Mouse (Mus musculus) hindbrain, embryonic 10.5 days (tissue): Measurements from ENCODE around the gene Pram1. TPM values are rescaled to one million over a fixed set of nuclear protein-coding genes. Genes with fewer than 3 reads are reported as not detected.
"Not testable (repeated sequence)": the region's sequence is repeated elsewhere in the genome, so short reads cannot be mapped to it uniquely, and the experiment has no call there.

ENCODE experiments used
- DNase-seq: peaks from one replicate; pipeline ENCODE4 v3.0.0-alpha.2; 2017; ENCODE audit warnings: low spot score
- H3K27ac ChIP-seq: fragments of 300-500 bp; sonication (generic); 2 replicates; pipeline ENCODE4 v1.5.1; 2016; ENCODE audit warnings: mild to moderate bottlenecking, moderate library complexity
- H3K27me3 ChIP-seq: fragments of 300-500 bp; sonication (generic); 2 replicates; pipeline ENCODE4 v1.6.1; 2016; ENCODE audit warnings: mild to moderate bottlenecking; ENCODE audit not compliant: poor library complexity, insufficient read depth, severe bottlenecking
- H3K36me3 ChIP-seq: fragments of 300-500 bp; sonication (generic); 2 replicates; pipeline ENCODE4 v1.6.1; 2016; ENCODE audit warnings: mild to moderate bottlenecking, moderate library complexity
- H3K4me1 ChIP-seq: fragments of 300-500 bp; sonication (generic); replicated peaks from 2 replicates; pipeline ENCODE4 v1.6.1; 2016; ENCODE audit warnings: mild to moderate bottlenecking
- H3K4me3 ChIP-seq: fragments of 300-500 bp; sonication (generic); 2 replicates; pipeline ENCODE4 v1.5.1; 2016; ENCODE audit warnings: mild to moderate bottlenecking, moderate library complexity
- H3K9me3 ChIP-seq: fragments of 300-500 bp; sonication (generic); 2 replicates; pipeline ENCODE4 v1.6.1; 2016; ENCODE audit warnings: mild to moderate bottlenecking, moderate library complexity
- WGBS: fragments of 180-500 bp; shearing (Covaris S2); methylation state at CpG from one replicate; pipeline ENCODE4 v1.1.7; 2016; 5-methylcytosine and 5-hydroxymethylcytosine counted together
- polyA plus RNA-seq: library from polyadenylated mRNA; unstranded; fragments of >200 nt; fragmentation: Nextera tagmentation; extraction: Ambion mirVana; gene quantifications from 2 replicates; pipeline ENCODE4 v1.2.1, GENCODE M21; 2016

The Pram1 gene
- 0.31 and 0.75 TPM in 2 replicates for polyA plus RNA-seq

DNA sequence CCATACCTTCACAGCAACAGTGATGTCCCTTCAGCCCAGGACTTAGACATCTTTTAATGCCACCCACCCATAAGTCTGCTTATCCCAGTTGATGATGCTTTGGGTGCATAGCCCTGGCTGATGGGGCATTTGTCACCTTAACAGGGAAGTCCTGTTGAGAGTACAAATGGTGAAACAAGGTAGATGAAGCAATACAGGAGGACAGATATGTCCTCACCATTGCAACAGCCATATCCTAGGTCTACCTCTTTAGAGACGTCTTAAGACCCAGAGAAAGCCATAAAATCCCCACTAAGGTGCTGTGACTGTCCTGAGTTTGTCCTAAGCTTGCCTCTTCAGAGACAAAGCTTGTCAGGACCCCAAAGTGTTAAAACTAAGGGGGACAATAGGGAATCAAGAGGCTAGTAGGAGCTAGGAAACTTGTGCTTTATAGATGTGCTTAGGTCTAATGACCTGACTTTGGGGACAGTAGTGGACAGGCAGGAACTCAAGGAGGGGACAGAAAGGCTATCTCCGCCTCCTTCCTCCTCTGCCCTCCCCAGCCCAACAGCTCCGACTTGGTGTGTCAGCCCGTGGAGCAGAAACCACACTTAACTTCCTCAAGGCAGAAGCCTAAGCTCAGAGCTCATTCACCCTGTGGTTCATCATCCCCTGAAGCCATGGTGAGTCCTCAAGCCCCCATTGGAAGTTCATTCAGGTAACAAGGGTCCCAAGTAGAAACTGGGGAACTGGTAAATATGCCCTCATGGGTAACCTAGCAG lies at the start of gene Pram1:
Gene Pram1, plus strand, starts transcription at position 541 of the 761 bp plus-strand sequence.
- 89% methylated on average over 4 of the region's 4 CpGs for WGBS
- no peak for DNase-seq
- Histone ChIP-seq H3K4me3 (no peak within 1 kb of the TSS), H3K4me1 (0 out of 2 replicates have a peak, but pooled peaks cover 2% of the 10 kb centered on the region), H3K9me3 (no peaks in the 10 kb centered on the region), H3K27ac (no peak within 1 kb of the TSS), H3K27me3 (no peaks in the 10 kb centered on the region), H3K36me3 (peaks cover 64% of the 10 kb centered on the region)

DNA sequence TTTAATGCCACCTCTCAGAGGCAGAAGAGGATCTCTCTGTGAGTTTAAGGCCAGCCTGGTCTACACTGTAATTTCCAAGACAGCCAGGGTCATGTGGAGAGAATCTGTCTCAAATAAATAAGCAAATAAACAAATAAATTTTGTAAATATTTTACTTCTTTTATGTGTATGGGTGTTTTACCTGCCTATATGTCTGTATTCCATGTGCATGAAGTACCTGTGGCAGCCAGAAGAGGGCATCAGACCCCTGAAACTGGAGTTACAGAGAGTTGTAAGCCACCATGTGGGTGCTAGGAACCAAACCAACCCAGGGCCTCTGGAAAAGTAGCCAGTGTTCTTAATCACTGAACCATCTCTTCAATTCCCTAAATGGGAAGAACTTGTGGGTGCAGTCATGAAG lies 40.6 kb upstream of the Pram1 start:
- Histone ChIP-seq H3K9me3 (peaks cover 10% of the 10 kb centered on the region), H3K27me3 (no peaks in the 10 kb centered on the region), H3K27ac (no peak overlapping the region), H3K4me3 (no peak overlapping the region), H3K4me1 (no peaks in the 10 kb centered on the region), H3K36me3 (no peaks in the 10 kb centered on the region)
- DNase-seq, result no peak

- Histone ChIP-seq H3K27ac (no peak overlapping the region), H3K36me3 (no peaks in the 10 kb centered on the region), H3K9me3 (peaks cover 10% of the 10 kb centered on the region), H3K4me3 (no peak overlapping the region), H3K4me1 (no peaks in the 10 kb centered on the region), H3K27me3 (no peaks in the 10 kb centered on the region)
- no peak for DNase-seq
- WGBS, result 95% methylated on average over 5 of the region's 5 CpGs
These were observed 39.4 kb upstream of the Pram1 start for GRCm38 (mm10) chr17:33598506-33598905.

DNA sequence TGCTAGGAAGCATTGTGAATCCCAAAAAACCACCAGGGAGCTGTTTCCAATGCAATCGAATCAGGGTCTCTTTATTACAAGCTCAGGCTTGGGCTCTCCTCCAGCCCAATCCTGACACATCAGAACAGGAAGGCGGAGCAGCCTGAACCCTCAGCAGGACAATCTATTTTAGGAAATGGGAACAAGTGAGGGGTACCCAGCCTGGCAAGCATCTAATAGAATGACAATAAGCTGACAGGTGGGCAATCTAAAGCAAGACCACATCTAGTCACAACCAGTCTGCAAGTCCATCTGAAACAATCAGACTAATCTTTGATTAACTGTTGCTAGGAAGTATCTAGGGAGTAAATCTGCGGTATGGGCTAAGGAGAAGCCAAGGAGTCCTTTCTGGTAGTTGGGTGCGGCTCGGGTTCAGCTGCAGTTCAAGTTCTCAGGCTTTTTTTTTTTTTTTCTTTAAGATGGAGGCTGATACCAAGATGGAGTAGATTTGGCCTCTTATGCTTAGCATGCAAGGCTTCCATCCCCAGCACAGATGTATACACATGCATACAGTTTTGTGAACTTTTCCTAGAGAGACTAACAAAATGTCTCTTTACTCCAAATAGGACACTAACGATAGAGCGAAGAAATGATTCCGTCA lies 37.9 kb upstream of the Pram1 start:
- Histone ChIP-seq H3K4me1 (no peaks in the 10 kb centered on the region), H3K9me3 (peaks cover 10% of the 10 kb centered on the region), H3K27ac (no peak overlapping the region), H3K27me3 (no peaks in the 10 kb centered on the region), H3K4me3 (no peak overlapping the region), H3K36me3 (no peaks in the 10 kb centered on the region)
- DNase-seq, result no peak
- WGBS, result 91% methylated on average over 8 of the region's 8 CpGs

GRCm38 (mm10) chr17:33600831-33601230 lies 37.0 kb upstream of the Pram1 start:
- WGBS, result 79% methylated on average over 3 of the region's 3 CpGs
- peaks cover 10% of the 10 kb centered on the region for H3K9me3 ChIP-seq
- no peaks in the 10 kb centered on the region for H3K27me3 ChIP-seq
- H3K4me3 ChIP-seq, result no peak overlapping the region
- no peak for DNase-seq
- no peaks in the 10 kb centered on the region for H3K4me1 ChIP-seq
- no peak overlapping the region for H3K27ac ChIP-seq
- H3K36me3 ChIP-seq, result no peaks in the 10 kb centered on the region

GRCm38 (mm10) chr17:33601947-33602346 lies 35.9 kb upstream of the Pram1 start:
- peaks cover 10% of the 10 kb centered on the region for H3K9me3 ChIP-seq
- no peaks in the 10 kb centered on the region for H3K27me3 ChIP-seq
- H3K36me3 ChIP-seq, result no peaks in the 10 kb centered on the region
- whole genome bisulfite sequencing, result 82% methylated on average over 12 of the region's 12 CpGs
- H3K4me3 ChIP-seq, result no peak overlapping the region
- no peak overlapping the region for H3K27ac ChIP-seq
- no peaks in the 10 kb centered on the region for H3K4me1 ChIP-seq
- DNase-seq, result no peak

- 86% methylated on average over 2 of the region's 2 CpGs for WGBS
- no peak overlapping the region for H3K4me3 ChIP-seq
- H3K27me3 ChIP-seq, result no peaks in the 10 kb centered on the region
- no peaks in the 10 kb centered on the region for H3K36me3 ChIP-seq
- no peaks in the 10 kb centered on the region for H3K4me1 ChIP-seq
- no peaks in the 10 kb centered on the region for H3K9me3 ChIP-seq
- no peak overlapping the region for H3K27ac ChIP-seq
- DNase-seq, result no peak
These were observed 30.6 kb upstream of the Pram1 start for GRCm38 (mm10) chr17:33607273-33607672.

- Histone ChIP-seq H3K9me3 (no peaks in the 10 kb centered on the region), H3K4me3 (no peak overlapping the region), H3K27me3 (no peaks in the 10 kb centered on the region), H3K27ac (no peak overlapping the region), H3K36me3 (no peaks in the 10 kb centered on the region), H3K4me1 (no peaks in the 10 kb centered on the region)
- no peak for DNase-seq
- 82% methylated on average over 7 of the region's 7 CpGs for WGBS
These were observed 27.3 kb upstream of the Pram1 start for GRCm38 (mm10) chr17:33610548-33610947.

- H3K9me3 ChIP-seq, H3K4me1 ChIP-seq, H3K27ac ChIP-seq, DNase-seq, H3K36me3 ChIP-seq, H3K4me3 ChIP-seq, H3K27me3 ChIP-seq: not testable (repeated sequence)
- 88% methylated on average over 5 of the region's 5 CpGs for WGBS
These were observed 24.1 kb upstream of the Pram1 start for GRCm38 (mm10) chr17:33613726-33614125.

- H3K4me1 ChIP-seq, result peaks cover 25% of the 10 kb centered on the region
- H3K4me3 ChIP-seq, result no peak overlapping the region
- no peak for DNase-seq
- no peaks in the 10 kb centered on the region for H3K27me3 ChIP-seq
- H3K27ac ChIP-seq, result no peak overlapping the region
- peaks cover 23% of the 10 kb centered on the region for H3K36me3 ChIP-seq
- 95% methylated on average over 3 of the region's 3 CpGs for WGBS
- H3K9me3 ChIP-seq, result no peaks in the 10 kb centered on the region
These were observed 10.6 kb upstream of the Pram1 start for GRCm38 (mm10) chr17:33627281-33627680.

DNA sequence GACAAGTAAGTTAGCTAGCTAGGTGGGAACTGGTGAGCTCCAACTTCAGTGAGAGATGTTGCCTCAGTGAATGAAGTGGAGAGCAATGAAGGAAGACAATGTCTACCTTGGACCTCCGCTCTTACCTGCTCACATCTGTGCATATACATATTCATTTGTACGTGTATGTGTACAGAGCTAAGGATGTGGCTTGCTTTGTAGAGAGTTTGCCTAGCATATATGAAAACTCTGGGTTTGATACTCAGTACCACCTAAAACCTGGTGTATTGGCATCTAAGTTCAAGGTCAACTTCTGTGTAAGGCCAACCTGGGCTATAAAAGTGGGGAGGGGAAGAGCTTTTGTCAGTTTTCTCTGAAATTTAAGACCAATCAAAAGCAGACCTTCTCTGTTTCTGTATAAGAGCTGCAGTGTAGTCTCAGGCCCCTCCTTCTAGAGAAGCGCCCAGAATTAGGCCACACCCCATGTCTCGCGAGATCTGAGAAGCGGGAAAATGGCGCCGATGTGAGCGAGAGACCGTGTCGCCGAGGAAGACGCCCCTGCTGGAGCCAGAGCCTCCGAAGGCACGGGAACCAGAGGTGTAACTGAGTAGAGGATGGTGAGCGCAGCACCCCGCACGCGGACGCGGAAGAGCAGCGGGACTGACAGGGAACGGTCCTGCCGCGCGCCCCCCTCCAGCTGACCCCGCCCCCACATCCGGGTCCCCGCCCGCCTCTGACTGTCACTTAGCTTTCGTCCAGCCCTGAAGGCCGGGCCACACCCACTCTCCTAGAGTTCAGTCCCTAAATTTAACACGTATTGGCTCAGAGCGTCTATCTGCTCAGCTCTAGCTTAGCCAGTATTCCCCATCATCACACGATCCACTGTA lies 9.0 kb upstream of the Pram1 start, which contains the start of gene Zfp414:
Gene Zfp414, plus strand, starts transcription at position 470 of the 866 bp plus-strand sequence.
- DNase-seq, result peak; percentile 94
- Histone ChIP-seq H3K36me3 (peaks cover 34% of the 10 kb centered on the region), H3K27ac (peak within 1 kb of the TSS; percentile 99), H3K9me3 (no peaks in the 10 kb centered on the region), H3K4me1 (peaks cover 25% of the 10 kb centered on the region), H3K4me3 (peak within 1 kb of the TSS; percentile 73), H3K27me3 (no peaks in the 10 kb centered on the region)
- WGBS, result 3% methylated on average over 35 of the region's 35 CpGs

GRCm38 (mm10) chr17:33629487-33630125 lies 8.2 kb upstream of the Pram1 start:
- Histone ChIP-seq H3K27ac (peak overlapping the region; percentile 99), H3K36me3 (peaks cover 39% of the 10 kb centered on the region), H3K4me1 (peaks cover 25% of the 10 kb centered on the region), H3K4me3 (peak overlapping the region; percentile 73), H3K9me3 (no peaks in the 10 kb centered on the region), H3K27me3 (no peaks in the 10 kb centered on the region)
- 76% methylated on average over 12 of the region's 12 CpGs for WGBS
- DNase-seq, result no peak
